Mouse (Mus musculus): ENCODE data around the gene Gm20708. TPM values are rescaled to one million over a fixed set of nuclear protein-coding genes. Genes with fewer than 3 reads are reported as not detected.

Gene Gm20708
- polyA plus RNA-seq, 1 experiment = not detected

GRCm38 (mm10) chr11:117780199-117780515 lies 29.3 kb upstream of the Gm20708 start:
- Histone ChIP-seq H3K27ac (ENCODE audit: control insufficient read depth, insufficient read depth, low read length) (peak overlapping the region; percentile 99), H3K27me3 (ENCODE audit: control insufficient read depth, insufficient read depth, low read length) (no peaks in the 10 kb centered on the region), H3K36me3 (ENCODE audit: control insufficient read depth, insufficient read depth, low read length) (peaks cover 13% of the 10 kb centered on the region), H3K4me3 (ENCODE audit: control insufficient read depth, insufficient read depth, low read length) (peak overlapping the region; percentile 99), H3K4me1 (replicated peaks; ENCODE audit: control insufficient read depth, insufficient read depth, low read length) (peaks cover 56% of the 10 kb centered on the region)
- TF ChIP-seq CTCF (IDR thresholded peaks at IDR 0.05; ENCODE audit: borderline replicate concordance, control insufficient read depth, extremely low read depth, insufficient read depth, low read length, poor library complexity) (no peak), POLR2A (IDR thresholded peaks at IDR 0.05; ENCODE audit: control insufficient read depth, extremely low read depth, insufficient read depth, low read length, poor library complexity) (no peak)
- no peak for DNase-seq
- WGBS = 0% methylated on average over 17 of the region's 17 CpGs

- Histone ChIP-seq H3K4me3 (ENCODE audit: control insufficient read depth, insufficient read depth, low read length) (peak overlapping the region; percentile 99), H3K27ac (ENCODE audit: control insufficient read depth, insufficient read depth, low read length) (peak overlapping the region; percentile 99), H3K27me3 (ENCODE audit: control insufficient read depth, insufficient read depth, low read length) (no peaks in the 10 kb centered on the region), H3K36me3 (ENCODE audit: control insufficient read depth, insufficient read depth, low read length) (peaks cover 12% of the 10 kb centered on the region), H3K4me1 (replicated peaks; ENCODE audit: control insufficient read depth, insufficient read depth, low read length) (peaks cover 58% of the 10 kb centered on the region)
- WGBS = under 1% methylated on average over 19 of the region's 19 CpGs
- TF ChIP-seq CTCF (IDR thresholded peaks at IDR 0.05; ENCODE audit: borderline replicate concordance, control insufficient read depth, extremely low read depth, insufficient read depth, low read length, poor library complexity) = 0 out of 2 replicates have a peak, but pooled peaks have one; percentile 34
- TF ChIP-seq POLR2A (IDR thresholded peaks at IDR 0.05; ENCODE audit: control insufficient read depth, extremely low read depth, insufficient read depth, low read length, poor library complexity) = peak; percentile 68; the same call in 1 of the 2 replicates
- peak; percentile 93 for DNase-seq
Measured at GRCm38 (mm10) chr11:117780582-117781111, 28.8 kb upstream of the Gm20708 start.

- 1% methylated on average over 18 of the region's 18 CpGs for WGBS
- Histone ChIP-seq H3K36me3 (ENCODE audit: control insufficient read depth, insufficient read depth, low read length) (peaks cover 12% of the 10 kb centered on the region), H3K4me1 (replicated peaks; ENCODE audit: control insufficient read depth, insufficient read depth, low read length) (peaks cover 52% of the 10 kb centered on the region), H3K27ac (ENCODE audit: control insufficient read depth, insufficient read depth, low read length) (peak overlapping the region; percentile 99), H3K27me3 (ENCODE audit: control insufficient read depth, insufficient read depth, low read length) (no peaks in the 10 kb centered on the region), H3K4me3 (ENCODE audit: control insufficient read depth, insufficient read depth, low read length) (peak overlapping the region; percentile 99)
- peak; percentile 84 for DNase-seq
- TF ChIP-seq CTCF (IDR thresholded peaks at IDR 0.05; ENCODE audit: borderline replicate concordance, control insufficient read depth, extremely low read depth, insufficient read depth, low read length, poor library complexity) (no peak), POLR2A (IDR thresholded peaks at IDR 0.05; ENCODE audit: control insufficient read depth, extremely low read depth, insufficient read depth, low read length, poor library complexity) (peak; percentile 53; the same call in 1 of the 2 replicates)
Measured at GRCm38 (mm10) chr11:117781199-117781821, 28.2 kb upstream of the Gm20708 start.

GRCm38 (mm10) chr11:117781993-117782704 lies 27.3 kb upstream of the Gm20708 start, which contains the start of the genes Tmc8 and Tmc6:
TSS of gene Tmc8 (plus strand) at chr11:117782076.
TSS of gene Tmc6 (minus strand) at chr11:117782198.
- Histone ChIP-seq H3K27ac (ENCODE audit: control insufficient read depth, insufficient read depth, low read length) (peak within 1 kb of the TSS; percentile 99), H3K4me3 (ENCODE audit: control insufficient read depth, insufficient read depth, low read length) (peak within 1 kb of the TSS; percentile 99), H3K4me1 (replicated peaks; ENCODE audit: control insufficient read depth, insufficient read depth, low read length) (peaks cover 44% of the 10 kb centered on the region), H3K36me3 (ENCODE audit: control insufficient read depth, insufficient read depth, low read length) (peaks cover 21% of the 10 kb centered on the region), H3K27me3 (ENCODE audit: control insufficient read depth, insufficient read depth, low read length) (no peaks in the 10 kb centered on the region)
- TF ChIP-seq POLR2A (IDR thresholded peaks at IDR 0.05; ENCODE audit: control insufficient read depth, extremely low read depth, insufficient read depth, low read length, poor library complexity) (peak; percentile 99), CTCF (IDR thresholded peaks at IDR 0.05; ENCODE audit: borderline replicate concordance, control insufficient read depth, extremely low read depth, insufficient read depth, low read length, poor library complexity) (no peak)
- peak; percentile 92 for DNase-seq
- WGBS = 2% methylated on average over 24 of the region's 24 CpGs

- TF ChIP-seq CTCF (IDR thresholded peaks at IDR 0.05; ENCODE audit: borderline replicate concordance, control insufficient read depth, extremely low read depth, insufficient read depth, low read length, poor library complexity) = no peak
- TF ChIP-seq POLR2A (IDR thresholded peaks at IDR 0.05; ENCODE audit: control insufficient read depth, extremely low read depth, insufficient read depth, low read length, poor library complexity) = no peak
- Histone ChIP-seq H3K27me3 (ENCODE audit: control insufficient read depth, insufficient read depth, low read length) (no peaks in the 10 kb centered on the region), H3K4me1 (replicated peaks; ENCODE audit: control insufficient read depth, insufficient read depth, low read length) (peaks cover 39% of the 10 kb centered on the region), H3K36me3 (ENCODE audit: control insufficient read depth, insufficient read depth, low read length) (peaks cover 26% of the 10 kb centered on the region), H3K27ac (ENCODE audit: control insufficient read depth, insufficient read depth, low read length) (peak overlapping the region; percentile 96), H3K4me3 (ENCODE audit: control insufficient read depth, insufficient read depth, low read length) (peak overlapping the region; percentile 99)
- no peak for DNase-seq
- 13% methylated on average over 9 of the region's 9 CpGs for WGBS
Measured at GRCm38 (mm10) chr11:117782705-117783034, 26.8 kb upstream of the Gm20708 start.

- DNase-seq = peak; percentile 94
- Histone ChIP-seq H3K36me3 (ENCODE audit: control insufficient read depth, insufficient read depth, low read length) (peaks cover 28% of the 10 kb centered on the region), H3K4me3 (ENCODE audit: control insufficient read depth, insufficient read depth, low read length) (peak overlapping the region; percentile 99), H3K27ac (ENCODE audit: control insufficient read depth, insufficient read depth, low read length) (peak overlapping the region; percentile 96), H3K27me3 (ENCODE audit: control insufficient read depth, insufficient read depth, low read length) (no peaks in the 10 kb centered on the region), H3K4me1 (replicated peaks; ENCODE audit: control insufficient read depth, insufficient read depth, low read length) (peaks cover 35% of the 10 kb centered on the region)
- TF ChIP-seq CTCF (IDR thresholded peaks at IDR 0.05; ENCODE audit: borderline replicate concordance, control insufficient read depth, extremely low read depth, insufficient read depth, low read length, poor library complexity) (0 out of 2 replicates have a peak, but pooled peaks have one; percentile 44), POLR2A (IDR thresholded peaks at IDR 0.05; ENCODE audit: control insufficient read depth, extremely low read depth, insufficient read depth, low read length, poor library complexity) (peak; percentile 85)
- 2% methylated on average over 31 of the region's 31 CpGs for whole genome bisulfite sequencing
Measured at GRCm38 (mm10) chr11:117783089-117783488, 26.4 kb upstream of the Gm20708 start.

Measured in thymus, adult 2 months (tissue).